Mouse (Mus musculus) neural tube, embryonic 14.5 days (tissue): ENCODE measurements at regions not wholly inside any gene's neighbourhood (a gene's known extent, or its start where the extent isn't known, plus 50 kb on each side); places are given as distances from the start of the nearest gene placed in this dataset.

Experiments used
- ATAC-seq: fragments of 200-750 bp; cut with Nextera tagmentation; 2 replicates; pipeline ENCODE4 v1.8.0; 2017; ENCODE audit warnings: low read depth, mild to moderate bottlenecking, moderate TSS enrichment, moderate library complexity
- H3K27ac ChIP-seq: fragments of 300-500 bp; sonication (generic); 2 replicates; pipeline ENCODE4 v1.5.1; 2014; ENCODE audit warnings: low read depth, mild to moderate bottlenecking, control low read depth, low read length, moderate library complexity, mixed read lengths
- H3K27me3 ChIP-seq: fragments of 300-500 bp; sonication (generic); 2 replicates; pipeline ENCODE4 v1.6.1; 2014; ENCODE audit warnings: low read length; ENCODE audit not compliant: control insufficient read depth, insufficient read depth
- H3K36me3 ChIP-seq: fragments of 300-500 bp; sonication (generic); 2 replicates; pipeline ENCODE4 v1.6.1; 2014; ENCODE audit warnings: low read length, mixed read lengths; ENCODE audit not compliant: control insufficient read depth, insufficient read depth
- H3K4me1 ChIP-seq: fragments of 300-500 bp; sonication (generic); 2 replicates; pipeline ENCODE4 v1.6.1; 2014; ENCODE audit warnings: low read length; ENCODE audit not compliant: control insufficient read depth, insufficient read depth
- H3K4me2 ChIP-seq: fragments of 300-500 bp; sonication (generic); 2 replicates; pipeline ENCODE4 v1.6.1; 2014; ENCODE audit warnings: mild to moderate bottlenecking, low read depth, low read length, control low read depth
- H3K4me3 ChIP-seq: fragments of 300-500 bp; sonication (generic); 2 replicates; pipeline ENCODE4 v1.5.1; 2014; ENCODE audit warnings: low read depth, low read length, control low read depth, mixed read lengths
- H3K9ac ChIP-seq: fragments of 300-500 bp; sonication (generic); replicated peaks from 2 replicates; pipeline ENCODE4 v1.6.1; 2014; ENCODE audit warnings: low read depth, mild to moderate bottlenecking, control low read depth, low read length, mixed read lengths
- H3K9me3 ChIP-seq: fragments of 300-500 bp; sonication (generic); 2 replicates; pipeline ENCODE4 v1.6.1; 2016; ENCODE audit warnings: low read length; ENCODE audit not compliant: control insufficient read depth
- WGBS: fragments of 180-500 bp; shearing (Covaris S2); extraction: QIAGEN DNeasy Blood & Tissue Kit; methylation state at CpG from one replicate; pipeline ENCODE4 v1.1.7; 2014; 5-methylcytosine and 5-hydroxymethylcytosine counted together

- H3K27me3 ChIP-seq = no peaks in the 10 kb centered on the region
- H3K4me1 ChIP-seq = no peaks in the 10 kb centered on the region
- H3K9ac ChIP-seq = no peak overlapping the region
- H3K9me3 ChIP-seq = no peaks in the 10 kb centered on the region
- 66% methylated on average over 20 of the region's 20 CpGs for WGBS
- no peaks in the 10 kb centered on the region for H3K36me3 ChIP-seq
- no peak overlapping the region for H3K27ac ChIP-seq
- no peak overlapping the region for H3K4me2 ChIP-seq
- no peak overlapping the region for H3K4me3 ChIP-seq
- no peak for ATAC-seq
Observed at GRCm38 (mm10) chr4:153200799-153201770, 281.5 kb downstream of the Ajap1 start.

- 10% methylated on average over 8 of the region's 8 CpGs for WGBS
- Histone ChIP-seq H3K27ac (no peak overlapping the region), H3K4me1 (peaks cover 12% of the 10 kb centered on the region), H3K36me3 (no peaks in the 10 kb centered on the region), H3K4me3 (no peak overlapping the region), H3K9ac (no peak overlapping the region), H3K27me3 (no peaks in the 10 kb centered on the region), H3K9me3 (no peaks in the 10 kb centered on the region), H3K4me2 (no peak overlapping the region)
- ATAC-seq = no peak
Observed at GRCm38 (mm10) chr4:153189485-153189884, 293.1 kb downstream of the Ajap1 start.

- WGBS = 0% methylated on average over 17 of the region's 17 CpGs
- no peaks in the 10 kb centered on the region for H3K27me3 ChIP-seq
- H3K4me3 ChIP-seq = no peak overlapping the region
- ATAC-seq = peak; percentile 74
- H3K9me3 ChIP-seq = no peaks in the 10 kb centered on the region
- H3K4me2 ChIP-seq = peak overlapping the region; percentile 34; the same call in 1 of the 2 replicates
- no peak overlapping the region for H3K27ac ChIP-seq
- H3K36me3 ChIP-seq = no peaks in the 10 kb centered on the region
- 0 out of 2 replicates have a peak overlapping the region, but pooled peaks have one; percentile 25 for H3K9ac ChIP-seq
- H3K4me1 ChIP-seq = peaks cover 12% of the 10 kb centered on the region
Observed at GRCm38 (mm10) chr4:153188504-153189031, 294.0 kb downstream of the Ajap1 start.

GRCm38 (mm10) chr4:153187959-153188503 lies 294.6 kb downstream of the Ajap1 start:
- H3K9me3 ChIP-seq = no peaks in the 10 kb centered on the region
- no peak overlapping the region for H3K27ac ChIP-seq
- H3K4me2 ChIP-seq = peak overlapping the region; percentile 34; the same call in 1 of the 2 replicates
- no peak overlapping the region for H3K4me3 ChIP-seq
- H3K36me3 ChIP-seq = no peaks in the 10 kb centered on the region
- WGBS = 1% methylated on average over 6 of the region's 6 CpGs
- peaks cover 12% of the 10 kb centered on the region for H3K4me1 ChIP-seq
- peak; percentile 56; the same call in 1 of the 2 replicates for ATAC-seq
- no peaks in the 10 kb centered on the region for H3K27me3 ChIP-seq
- H3K9ac ChIP-seq = no peak overlapping the region

- ATAC-seq = no peak
Observed at GRCm38 (mm10) chr4:153177496-153177895, 305.1 kb downstream of the Ajap1 start.

GRCm38 (mm10) chr4:153175660-153176059 lies 307.0 kb downstream of the Ajap1 start:
- Histone ChIP-seq H3K27ac (no peak overlapping the region), H3K27me3 (no peaks in the 10 kb centered on the region), H3K4me3 (no peak overlapping the region), H3K4me1 (no peaks in the 10 kb centered on the region), H3K9me3 (no peaks in the 10 kb centered on the region), H3K4me2 (no peak overlapping the region), H3K9ac (no peak overlapping the region), H3K36me3 (no peaks in the 10 kb centered on the region)
- 10% methylated on average over 12 of the region's 12 CpGs for WGBS
- ATAC-seq = no peak; the same call in 1 of the 2 replicates

More at GRCm38 (mm10) chr4:153177496-153177895, 305.1 kb downstream of the Ajap1 start:
- H3K27ac ChIP-seq = no peak overlapping the region
- no peaks in the 10 kb centered on the region for H3K36me3 ChIP-seq
- H3K27me3 ChIP-seq = no peaks in the 10 kb centered on the region
- no peak overlapping the region for H3K4me2 ChIP-seq
- no peaks in the 10 kb centered on the region for H3K4me1 ChIP-seq
- no peaks in the 10 kb centered on the region for H3K9me3 ChIP-seq
- H3K9ac ChIP-seq = no peak overlapping the region
- WGBS = 90% methylated on average over 9 of the region's 9 CpGs
- H3K4me3 ChIP-seq = no peak overlapping the region

GRCm38 (mm10) chr4:153175077-153175476 lies 307.5 kb downstream of the Ajap1 start:
- WGBS = 40% methylated on average over 15 of the region's 15 CpGs
- ATAC-seq = no peak
- no peaks in the 10 kb centered on the region for H3K9me3 ChIP-seq
- no peaks in the 10 kb centered on the region for H3K27me3 ChIP-seq
- H3K4me1 ChIP-seq = no peaks in the 10 kb centered on the region
- no peak overlapping the region for H3K27ac ChIP-seq
- no peak overlapping the region for H3K4me2 ChIP-seq
- no peak overlapping the region for H3K4me3 ChIP-seq
- no peaks in the 10 kb centered on the region for H3K36me3 ChIP-seq
- no peak overlapping the region for H3K9ac ChIP-seq

GRCm38 (mm10) chr4:153169991-153170390 lies 312.6 kb downstream of the Ajap1 start:
- H3K9ac ChIP-seq = no peak overlapping the region
- H3K36me3 ChIP-seq = no peaks in the 10 kb centered on the region
- H3K4me1 ChIP-seq = no peaks in the 10 kb centered on the region
- ATAC-seq = no peak
- no peak overlapping the region for H3K27ac ChIP-seq
- no peak overlapping the region for H3K4me3 ChIP-seq
- H3K27me3 ChIP-seq = no peaks in the 10 kb centered on the region
- no peaks in the 10 kb centered on the region for H3K9me3 ChIP-seq
- no peak overlapping the region for H3K4me2 ChIP-seq
- 43% methylated on average over 9 of the region's 9 CpGs for WGBS

GRCm38 (mm10) chr4:153164810-153165209 lies 317.8 kb downstream of the Ajap1 start:
- no peaks in the 10 kb centered on the region for H3K36me3 ChIP-seq
- no peaks in the 10 kb centered on the region for H3K4me1 ChIP-seq
- no peak for ATAC-seq
- no peak overlapping the region for H3K4me3 ChIP-seq
- WGBS = 88% methylated on average over 10 of the region's 10 CpGs
- no peaks in the 10 kb centered on the region for H3K9me3 ChIP-seq
- no peak overlapping the region for H3K9ac ChIP-seq
- no peaks in the 10 kb centered on the region for H3K27me3 ChIP-seq
- H3K4me2 ChIP-seq = no peak overlapping the region
- H3K27ac ChIP-seq = no peak overlapping the region
